Comparison of ENCODE assay signal across 30 mouse cellular contexts in the genomic region with DNA sequence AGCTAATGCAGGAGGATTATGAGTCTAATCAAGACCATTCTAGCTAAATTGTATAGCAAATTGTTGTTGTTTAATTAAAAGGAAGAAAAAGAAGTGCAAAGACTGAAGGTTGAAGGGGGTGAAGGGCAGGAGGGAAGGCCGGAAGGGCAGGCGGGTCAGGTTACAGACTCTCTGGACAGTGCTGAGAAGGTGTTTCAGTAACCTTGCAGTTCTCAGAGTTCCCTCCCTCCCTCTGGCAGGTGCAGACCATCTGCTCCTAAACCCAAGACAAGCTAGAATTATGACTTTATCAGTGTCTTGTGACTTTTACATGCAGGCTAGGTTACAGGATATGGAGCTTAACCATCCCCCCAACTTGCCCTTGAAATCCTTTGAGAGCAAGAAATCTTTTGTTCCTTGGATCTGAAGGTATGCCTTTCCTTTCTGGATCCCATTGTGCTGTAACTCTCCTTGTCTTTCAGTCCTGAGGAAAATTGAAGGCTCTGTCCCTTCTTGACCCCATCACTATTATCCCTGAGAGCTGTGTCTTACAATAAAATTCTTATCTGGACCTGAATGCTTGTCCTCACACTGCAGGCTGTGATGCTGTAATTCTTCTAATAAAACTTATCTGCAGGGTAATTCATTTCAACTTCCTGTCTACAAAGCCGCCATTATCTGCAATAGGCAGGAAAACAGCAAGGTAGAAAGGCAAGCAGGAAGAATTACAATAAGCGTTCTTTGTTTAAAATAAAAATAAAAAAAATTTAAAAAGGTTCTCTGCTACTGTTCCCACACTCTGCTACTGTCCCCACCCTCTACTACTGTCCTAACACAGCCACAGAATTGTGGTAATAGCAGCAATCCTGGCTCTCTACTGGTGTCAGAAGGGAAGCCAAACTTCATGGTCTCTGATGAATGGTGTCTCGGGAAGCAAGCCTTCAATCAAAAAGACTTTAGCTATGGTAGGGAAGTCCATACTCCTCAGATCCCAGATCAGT. TPM values are rescaled to one million over a fixed set of nuclear protein-coding genes. Genes with fewer than 3 reads are reported as not detected.
A peak's percentile ranks its signal among the peaks of the same experiment; 100 is the strongest.
DNase-seq lines count a peak whose midpoint lies in the region; ATAC-seq and TF ChIP-seq lines count a peak whose summit lies in the region.
"Had no signal": no experiment of that assay in that cellular context is flagged by ENCODE, and none has a peak within 500 bp of the region (broad histone marks: within the 10 kb centered on the region; RNA-seq: fewer than 3 reads in every experiment).

No protein-coding gene starts in this region.

- peak; percentile 79 for ATAC-seq in kidney, postnatal 0 days (replicated peaks; ENCODE audit: low FRiP score, low read depth)
- ATAC-seq in intestine, embryonic 16.5 days: peak; percentile 93
- no peak for ATAC-seq in midbrain, embryonic 15.5 days (replicated peaks)
- ATAC-seq: forebrain, embryonic 13.5 days; inflammation-experienced regulatory T-cells, adult 6 months; liver, embryonic 12.5 days; Patski had no signal

- WGBS in kidney, postnatal 0 days: 28% methylated on average over 5 of the region's 5 CpGs
- WGBS in intestine, embryonic 16.5 days: 39% methylated on average over 5 of the region's 5 CpGs
- WGBS in midbrain, embryonic 15.5 days: 71% methylated on average over 5 of the region's 5 CpGs

- H3K4me3 ChIP-seq in kidney, postnatal 0 days (replicated peaks; ENCODE audit: low read depth, low read length): no peak overlapping the region
- no peak overlapping the region for H3K4me3 ChIP-seq in intestine, embryonic 16.5 days (ENCODE audit: low read length)
- H3K4me3 ChIP-seq in midbrain, embryonic 15.5 days: no peak overlapping the region
- H3K4me3 ChIP-seq: embryonic facial prominence, embryonic 12.5 days; erythroblast, embryonic 14.5 days; forebrain, embryonic 13.5 days; heart, embryonic 13.5 days; hindbrain, embryonic 13.5 days; liver, embryonic 12.5 days; neural tube, embryonic 12.5 days had no signal

- DNase-seq in kidney, postnatal 0 days (ENCODE audit: low spot score): peak; percentile 59
- DNase-seq in kidney, postnatal 14 days: no peak
- DNase-seq in ES-CJ7 (ENCODE audit: low read depth, low spot score) (peak; percentile 13), ZHBTc4 (ENCODE audit: low read depth, low spot score) (peak; percentile 35)
- DNase-seq in heart, adult 8-10 months (ENCODE audit: low spot score): no peak
- no peak for DNase-seq in right cerebral cortex, postnatal 25 days
- DNase-seq: adrenal gland, postnatal 14 days; B cell, adult 2 months; cerebellum, adult 11 months; cerebellum, postnatal 14 days; gastrocnemius, postnatal 10 days; heart, adult 11 months; lung, adult 2 months; spleen, adult 18-20 months; thymus, postnatal 14 days had no signal

- H3K27ac ChIP-seq in kidney, postnatal 0 days: no peak overlapping the region
- H3K27ac ChIP-seq in intestine, embryonic 16.5 days (ENCODE audit: low read length): peak overlapping the region; percentile 47; the same call in 1 of the 2 replicates
- no peak overlapping the region for H3K27ac ChIP-seq in midbrain, embryonic 15.5 days
- H3K27ac ChIP-seq: embryonic facial prominence, embryonic 12.5 days; forebrain, embryonic 13.5 days; heart, embryonic 13.5 days; hindbrain, embryonic 13.5 days; liver, embryonic 12.5 days; neural tube, embryonic 12.5 days had no signal

- H3K9ac ChIP-seq in kidney, postnatal 0 days (ENCODE audit: low read depth, low read length): no peak overlapping the region
- H3K9ac ChIP-seq in intestine, embryonic 16.5 days (ENCODE audit: low read depth, low read length): no peak overlapping the region
- no peak overlapping the region for H3K9ac ChIP-seq in midbrain, embryonic 15.5 days
- H3K9ac ChIP-seq: embryonic facial prominence, embryonic 12.5 days; forebrain, embryonic 13.5 days; heart, embryonic 13.5 days; hindbrain, embryonic 13.5 days; liver, embryonic 12.5 days; neural tube, embryonic 12.5 days had no signal

- TF ChIP-seq CTCF in kidney, postnatal 0 days (IDR thresholded peaks at IDR 0.05; ENCODE audit: low read depth): no peak

- H3K27me3 ChIP-seq in kidney, postnatal 0 days (ENCODE audit: insufficient read depth, low read length): no peaks in the 10 kb centered on the region
- no peaks in the 10 kb centered on the region for H3K27me3 ChIP-seq in intestine, embryonic 16.5 days (replicated peaks; ENCODE audit: control insufficient read depth, insufficient read depth, low read length)
- H3K27me3 ChIP-seq in midbrain, embryonic 15.5 days (replicated peaks): no peaks in the 10 kb centered on the region
- H3K27me3 ChIP-seq: embryonic facial prominence, embryonic 12.5 days; forebrain, embryonic 13.5 days; heart, embryonic 13.5 days; hindbrain, embryonic 13.5 days; liver, embryonic 12.5 days; neural tube, embryonic 12.5 days; Patski had no signal

- H3K4me1 ChIP-seq in kidney, postnatal 0 days (replicated peaks; ENCODE audit: insufficient read depth, low read length): no peaks in the 10 kb centered on the region
- H3K4me1 ChIP-seq in intestine, embryonic 16.5 days (ENCODE audit: control insufficient read depth, insufficient read depth, low read length): no peaks in the 10 kb centered on the region; the same call in 1 of the 2 replicates
- H3K4me1 ChIP-seq in midbrain, embryonic 15.5 days: no peaks in the 10 kb centered on the region
- H3K4me1 ChIP-seq: forebrain, embryonic 13.5 days; hindbrain, embryonic 13.5 days; liver, embryonic 12.5 days; neural tube, embryonic 12.5 days had no signal

- no peaks in the 10 kb centered on the region for H3K36me3 ChIP-seq in kidney, postnatal 0 days (ENCODE audit: insufficient read depth, low read length)
- no peaks in the 10 kb centered on the region for H3K36me3 ChIP-seq in intestine, embryonic 16.5 days (ENCODE audit: control insufficient read depth, insufficient read depth, low read length)
- no peaks in the 10 kb centered on the region for H3K36me3 ChIP-seq in midbrain, embryonic 15.5 days (replicated peaks)
- H3K36me3 ChIP-seq: embryonic facial prominence, embryonic 12.5 days; heart, embryonic 13.5 days; hindbrain, embryonic 13.5 days; liver, embryonic 12.5 days; neural tube, embryonic 12.5 days had no signal

- no peak overlapping the region for H3K4me2 ChIP-seq in kidney, postnatal 0 days (ENCODE audit: low read length)
- H3K4me2 ChIP-seq in intestine, embryonic 16.5 days (ENCODE audit: low read depth, low read length): 0 out of 2 replicates have a peak overlapping the region, but pooled peaks have one; percentile 3
- H3K4me2 ChIP-seq in midbrain, embryonic 15.5 days: no peak overlapping the region
- H3K4me2 ChIP-seq: embryonic facial prominence, embryonic 12.5 days; forebrain, embryonic 13.5 days; heart, embryonic 13.5 days; hindbrain, embryonic 13.5 days; liver, embryonic 12.5 days; neural tube, embryonic 12.5 days had no signal

- H3K9me3 ChIP-seq in kidney, postnatal 0 days (replicated peaks; ENCODE audit: low read length): no peaks in the 10 kb centered on the region
- H3K9me3 ChIP-seq in intestine, embryonic 16.5 days (ENCODE audit: control insufficient read depth, low read length): no peaks in the 10 kb centered on the region
- H3K9me3 ChIP-seq in midbrain, embryonic 15.5 days: no peaks in the 10 kb centered on the region
- H3K9me3 ChIP-seq: embryonic facial prominence, embryonic 12.5 days; forebrain, embryonic 13.5 days; heart, embryonic 13.5 days; hindbrain, embryonic 13.5 days; liver, embryonic 12.5 days; neural tube, embryonic 12.5 days had no signal

RNA-seq across cellular contexts. Expression of a gene that starts 16.7 kb away (rescaled TPM):
- 3.4 TPM in 2 replicates for polyA plus RNA-seq in kidney, postnatal 0 days (2015; fragmentation: Nextera tagmentation; extraction: Ambion mirVana)
- 4.1 and 4.5 TPM in 2 replicates for polyA plus RNA-seq in intestine, embryonic 16.5 days (2015; fragmentation: Nextera tagmentation; extraction: Ambion mirVana)
- total RNA-seq in heart, adult 8-10 months (2022): 1 to 10 TPM in 1 of 4 experiments, under 1 TPM in 3; 0.69 to 1.1 (median 0.76) TPM
- 0.28 and 0.54 TPM in 2 replicates for polyA plus RNA-seq in midbrain, embryonic 15.5 days (2015; fragmentation: Nextera tagmentation; extraction: Ambion mirVana)
- total RNA-seq: layer of hippocampus, adult 18-20 months; left cerebral cortex, adult 18-20 months; megakaryocyte-erythroid progenitor cell, adult 5-6 weeks; monocyte, adult 5-6 weeks had no signal
- polyA plus RNA-seq: erythroblast, embryonic 14.5 days; inflammation-experienced regulatory T-cells, adult 6 months; liver, embryonic 12.5 days; Patski had no signal

Comparison
In these comparisons a context has a peak if more than half of its experiments do, and no peak if none do; other contexts are left out.
1. DNase-seq: peak in kidney, postnatal 0 days (single experiment), ES-CJ7 (single experiment) and ZHBTc4 (single experiment); none in kidney, postnatal 14 days (single experiment), heart, adult 8-10 months (single experiment) and right cerebral cortex, postnatal 25 days (single experiment).